Mouse (Mus musculus) liver, adult (tissue): ENCODE measurements around the gene Zmiz1.

Experiments used
- GATA4 ChIP-seq: IDR thresholded peaks from 2 replicates; pipeline ENCODE4 v1.6.1; 2014; ENCODE audit warnings: mild to moderate bottlenecking, low read length; ENCODE audit not compliant: insufficient replicate concordance

The Zmiz1 gene

DNA sequence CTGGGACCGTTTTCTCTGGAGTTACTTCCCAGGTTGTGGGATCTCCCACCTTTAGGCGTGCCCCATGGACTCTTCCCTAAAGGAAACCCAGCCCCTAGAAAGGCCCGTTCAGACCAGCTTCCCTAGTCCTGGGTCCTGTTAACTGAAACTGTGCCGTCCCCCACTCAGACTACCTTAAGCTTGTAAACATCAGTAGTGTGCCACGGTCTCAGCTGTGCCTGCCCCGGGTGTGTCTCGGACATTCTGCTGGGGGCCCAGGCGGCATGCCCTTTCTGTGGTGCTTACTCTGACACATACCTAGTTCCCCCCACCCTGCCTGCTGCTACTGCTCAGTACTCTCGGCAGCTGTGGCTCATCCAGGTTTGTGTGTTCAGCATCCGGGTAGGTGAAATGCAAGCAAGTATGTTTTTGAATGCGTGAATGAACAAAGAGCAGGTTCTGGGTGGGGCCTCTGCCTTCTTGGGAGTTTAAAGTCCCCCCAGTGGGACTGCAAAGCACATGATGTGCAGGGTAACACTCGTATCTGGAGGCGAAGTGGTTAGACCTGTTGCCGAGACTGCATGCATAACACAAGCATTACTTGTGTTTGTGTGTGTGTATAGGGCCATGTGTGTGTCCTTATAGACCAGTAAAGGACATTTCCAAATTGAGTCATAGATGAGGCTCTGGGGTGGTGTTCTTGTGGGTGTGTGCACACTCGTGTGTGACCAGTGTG lies 157.2 kb downstream of the Zmiz1 start:
- no peak for TF ChIP-seq GATA4

DNA sequence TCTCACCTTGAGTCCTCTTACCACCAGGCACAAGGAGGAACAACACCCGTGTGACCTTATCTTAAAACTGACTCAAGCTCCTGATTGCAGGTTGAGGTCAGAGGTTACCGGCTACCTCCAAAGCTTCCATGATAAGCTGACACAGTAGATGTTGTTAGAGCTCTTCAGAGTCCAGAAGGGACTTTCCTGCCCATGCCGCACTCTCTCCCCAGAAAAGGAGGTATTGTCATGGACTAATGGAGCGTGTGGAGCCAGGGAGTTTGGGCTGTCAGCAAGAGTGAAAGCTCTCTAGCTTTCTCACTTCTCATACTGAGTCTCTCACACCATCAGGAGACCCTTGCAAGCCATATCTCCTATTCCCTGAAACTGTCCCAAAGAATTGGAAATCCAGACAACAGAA lies 158.3 kb downstream of the Zmiz1 start:
- no peak for TF ChIP-seq GATA4

DNA sequence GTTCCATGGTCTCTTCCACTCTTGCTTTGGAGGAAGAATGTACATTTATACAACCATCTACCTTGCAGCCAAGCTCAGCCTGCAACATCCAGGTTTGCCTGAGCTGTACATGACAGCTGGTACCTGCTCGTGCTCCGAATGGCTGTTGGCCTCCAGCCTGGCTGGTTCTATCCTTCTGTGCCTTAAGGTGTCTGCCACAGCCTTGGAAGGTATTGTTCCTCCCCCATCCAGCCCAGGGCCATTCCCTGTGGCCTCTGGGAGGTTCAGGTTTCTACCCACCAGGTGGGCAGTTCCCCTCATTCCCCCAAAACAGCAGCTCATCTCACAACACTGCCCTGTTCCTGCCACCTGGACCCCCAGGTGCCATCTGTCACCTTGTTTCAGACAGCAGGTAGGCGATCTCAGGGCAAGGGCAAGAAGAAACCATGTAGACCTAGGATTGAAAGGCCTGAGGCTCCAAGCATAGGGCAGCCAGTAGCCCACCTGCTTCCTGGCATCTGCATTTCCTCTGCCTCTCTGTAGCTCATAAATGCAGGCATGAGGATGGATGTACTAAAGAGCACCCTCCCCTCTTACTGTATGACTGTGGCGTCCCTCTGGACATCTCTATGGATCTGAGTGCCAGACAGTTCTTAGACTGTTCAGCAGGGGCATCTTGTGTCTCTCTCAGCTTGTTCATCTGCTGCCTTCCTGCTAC lies 160.2 kb downstream of the Zmiz1 start:
- TF ChIP-seq GATA4, result no peak

DNA sequence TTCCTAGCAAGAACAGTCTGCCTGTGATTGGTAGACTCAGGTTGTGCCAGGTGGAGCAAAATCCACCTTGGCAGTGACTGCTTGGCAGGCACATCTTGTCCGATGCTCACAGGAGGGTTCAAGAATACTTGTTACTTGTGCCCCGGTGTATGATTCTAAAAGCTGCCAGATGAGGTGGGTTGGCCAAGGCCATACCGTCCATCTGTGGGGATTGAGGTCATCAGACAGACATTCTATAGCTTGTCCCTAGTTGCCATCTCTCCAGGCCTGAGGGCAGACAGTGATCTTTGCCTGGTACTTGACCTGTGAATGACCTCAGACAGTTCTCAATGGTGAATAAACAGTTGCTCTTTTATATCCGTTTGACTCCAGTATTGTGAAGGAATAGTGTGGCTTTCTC lies 161.8 kb downstream of the Zmiz1 start:
- no peak for TF ChIP-seq GATA4

DNA sequence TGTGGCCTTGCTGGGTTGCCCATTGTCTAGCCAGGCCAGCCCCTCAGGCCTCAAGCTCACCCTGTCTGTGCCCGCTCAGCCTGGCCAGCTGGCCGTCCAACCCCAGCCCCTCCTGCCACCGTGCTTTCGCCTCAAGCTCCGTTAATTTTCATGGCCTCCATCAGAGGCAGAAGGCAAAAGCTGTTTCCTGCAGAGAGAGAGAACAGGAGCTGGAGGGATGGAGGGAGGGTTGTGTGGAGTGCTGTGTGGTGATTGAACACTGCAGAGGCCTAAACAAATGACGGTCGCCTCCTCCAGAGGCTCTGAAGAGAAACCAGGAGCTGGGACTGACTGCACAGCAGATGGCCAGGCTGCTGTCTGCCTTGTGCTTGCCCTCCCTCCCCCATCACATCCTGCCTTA lies 164.7 kb downstream of the Zmiz1 start:
- TF ChIP-seq GATA4, result no peak

DNA sequence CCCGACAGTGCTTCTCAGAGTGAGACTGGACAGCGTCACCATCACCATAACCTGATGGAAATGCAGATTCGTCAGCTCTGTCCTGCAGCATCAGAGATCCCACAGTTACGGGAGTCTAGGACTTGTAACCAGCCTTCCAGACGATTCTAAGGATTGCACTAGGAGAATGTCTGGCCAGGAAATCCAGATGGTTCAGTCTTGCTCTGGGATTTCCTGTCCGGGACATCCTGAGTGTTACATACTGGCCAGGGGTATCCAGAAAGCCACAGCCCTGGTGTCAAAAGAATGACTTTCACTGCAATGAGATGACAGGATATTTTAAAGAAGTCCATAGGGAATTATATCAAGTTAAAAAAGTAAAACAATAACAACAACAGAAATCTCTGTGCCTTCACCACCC lies 165.7 kb downstream of the Zmiz1 start:
- TF ChIP-seq GATA4, result no peak

DNA sequence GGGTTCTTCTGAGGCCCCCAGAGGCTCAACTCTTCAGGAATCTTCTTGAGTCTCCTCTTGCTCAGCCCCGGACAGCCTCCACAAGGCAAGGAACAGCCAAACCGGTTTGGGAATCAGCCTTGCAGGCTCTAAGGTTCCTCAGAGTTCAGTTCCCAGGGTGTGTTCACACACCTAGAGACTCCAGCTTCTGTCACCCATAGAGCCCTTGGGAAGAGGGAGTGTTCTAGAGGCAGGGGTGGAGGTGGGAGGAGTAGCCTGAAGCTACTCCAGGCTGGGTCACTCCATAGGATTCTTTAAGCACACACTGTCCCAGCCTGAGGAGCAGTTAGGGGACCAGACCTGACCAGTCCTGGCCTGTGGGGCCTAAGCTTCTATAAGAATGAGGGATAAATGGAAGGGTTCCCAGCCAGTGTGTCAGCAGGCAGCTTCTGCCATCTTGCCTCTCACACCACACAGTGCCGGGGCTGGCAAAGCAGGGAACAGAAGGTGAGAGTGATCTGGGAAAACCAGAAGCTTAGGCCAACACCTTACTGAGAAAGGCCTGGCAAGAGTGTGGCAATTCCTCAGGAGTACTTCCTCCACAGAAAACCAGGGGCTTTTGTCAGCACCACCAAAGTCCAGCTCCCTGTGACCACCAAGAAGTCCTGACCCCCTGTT lies 168.7 kb downstream of the Zmiz1 start:
- no peak for TF ChIP-seq GATA4

DNA sequence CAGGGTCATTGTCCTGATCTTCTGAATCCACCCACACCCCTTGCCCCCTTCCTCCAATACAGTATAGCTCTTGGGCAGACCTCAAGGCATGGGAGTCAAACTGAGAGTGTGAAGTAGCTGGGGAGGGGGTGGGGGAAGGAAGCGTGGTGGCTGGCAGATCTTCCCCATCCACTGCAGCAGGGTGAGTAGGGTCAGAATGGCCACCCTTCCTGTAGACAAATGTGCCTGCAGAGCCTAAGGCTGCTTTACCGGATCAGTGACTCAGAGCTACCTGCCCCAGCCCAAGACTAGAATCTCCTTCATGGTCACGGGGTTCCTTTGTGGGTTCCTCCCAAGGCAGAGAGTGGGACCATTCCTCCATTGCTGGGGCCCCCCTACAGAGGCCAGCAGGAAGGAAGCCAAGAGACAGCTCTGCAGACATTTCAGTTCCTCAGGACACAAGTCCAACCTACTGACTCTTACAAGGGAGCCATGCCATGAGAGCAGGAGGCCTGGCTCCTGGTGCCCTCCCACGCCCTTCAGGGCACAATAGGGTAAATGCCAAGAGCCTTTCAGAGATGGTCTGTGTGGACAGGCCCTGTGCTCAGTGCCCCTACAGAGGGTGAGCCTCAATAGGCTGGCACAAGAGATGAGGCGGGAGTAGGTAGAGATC lies 169.6 kb downstream of the Zmiz1 start:
- no peak for TF ChIP-seq GATA4

DNA sequence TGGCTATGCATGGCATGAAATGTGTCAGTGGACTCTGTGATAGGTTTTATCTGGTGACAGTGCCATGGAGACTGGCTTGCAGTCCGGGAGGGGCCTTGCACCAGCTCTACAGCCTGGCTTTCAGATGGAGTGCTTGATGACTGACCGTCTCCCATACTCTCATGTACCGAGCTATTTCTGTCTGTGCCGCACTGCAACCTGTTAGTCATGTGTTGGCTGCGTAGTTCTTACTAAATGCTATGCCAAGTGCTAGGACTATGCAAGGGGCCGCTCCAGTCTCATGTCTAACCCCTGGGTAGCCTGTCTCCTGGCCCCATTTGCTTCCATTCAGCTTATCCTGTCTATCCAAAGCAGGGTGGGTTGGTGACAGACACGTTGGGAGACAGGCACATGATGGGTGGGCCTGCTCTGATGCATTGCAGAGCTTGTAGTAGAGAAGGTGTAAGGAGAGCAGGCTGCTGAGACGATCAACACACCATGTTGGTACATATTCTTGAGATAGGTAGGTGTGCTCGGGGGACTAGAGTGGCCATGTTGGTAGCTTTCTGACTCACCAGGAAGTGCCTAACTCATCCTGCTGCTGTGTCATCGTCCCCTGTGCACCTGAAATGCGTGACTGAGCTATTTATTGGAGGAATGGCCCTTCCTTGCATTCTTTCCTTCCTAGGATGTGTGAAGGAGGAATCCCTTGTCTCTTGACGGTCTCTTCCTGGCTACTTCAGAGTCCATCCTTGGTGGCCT lies 171.1 kb downstream of the Zmiz1 start:
- TF ChIP-seq GATA4, result no peak

DNA sequence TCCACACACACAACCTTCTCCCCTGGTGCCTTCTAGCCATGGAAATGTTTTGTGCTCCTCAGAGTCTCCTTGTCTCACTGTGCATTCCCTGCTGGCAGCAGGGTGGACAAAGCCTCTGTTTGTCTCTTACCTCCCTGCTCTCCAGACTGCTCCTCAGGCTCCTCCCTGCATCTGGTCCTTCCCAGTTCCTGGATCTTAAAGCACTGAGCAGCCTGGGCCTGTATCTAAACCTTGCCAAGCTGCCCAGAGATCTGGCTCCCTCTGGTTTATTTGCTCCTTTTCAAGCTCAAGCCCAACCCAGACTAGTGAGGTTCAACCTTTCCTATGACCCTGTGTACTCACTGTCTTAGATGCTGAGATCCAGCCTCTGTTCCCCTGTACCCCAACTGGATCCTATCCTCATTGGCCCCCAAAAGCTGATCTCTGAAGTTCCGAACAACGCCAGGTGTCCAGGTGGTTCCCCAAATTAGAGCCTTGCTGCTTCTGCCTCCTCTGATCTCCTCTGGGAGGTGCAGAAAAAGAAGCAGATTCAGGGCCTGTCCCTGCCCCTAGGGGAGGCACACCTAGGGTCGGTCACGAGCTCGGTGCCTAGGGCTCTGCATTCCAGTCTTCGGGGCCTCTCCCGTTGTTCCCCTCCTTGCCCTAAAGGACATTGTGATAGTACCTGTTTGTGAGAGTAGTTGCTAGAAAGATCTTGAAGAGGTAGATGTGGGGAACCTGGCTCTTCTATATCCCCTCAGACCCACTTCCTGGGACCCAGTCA lies 171.8 kb downstream of the Zmiz1 start:
- no peak for TF ChIP-seq GATA4

DNA sequence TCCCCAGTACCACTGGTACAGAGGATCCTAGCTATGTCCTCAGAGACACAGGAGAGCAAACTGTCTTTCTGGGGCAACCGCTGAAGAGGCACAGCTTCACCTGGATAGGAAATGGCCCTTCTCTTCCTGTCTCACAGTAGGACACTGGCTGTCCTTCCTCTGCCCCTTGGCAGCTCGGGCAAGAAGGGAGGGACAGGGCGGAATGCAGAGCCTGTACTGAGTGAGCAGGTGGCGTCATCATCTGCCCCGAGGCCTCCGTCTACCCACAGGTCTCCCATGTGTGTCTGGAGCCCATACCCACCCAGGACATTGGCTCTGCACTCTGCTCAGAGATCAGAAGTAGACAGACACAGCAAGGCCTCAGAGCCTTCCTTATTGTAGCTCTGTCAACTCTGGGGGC lies 172.5 kb downstream of the Zmiz1 start:
- no peak for TF ChIP-seq GATA4

DNA sequence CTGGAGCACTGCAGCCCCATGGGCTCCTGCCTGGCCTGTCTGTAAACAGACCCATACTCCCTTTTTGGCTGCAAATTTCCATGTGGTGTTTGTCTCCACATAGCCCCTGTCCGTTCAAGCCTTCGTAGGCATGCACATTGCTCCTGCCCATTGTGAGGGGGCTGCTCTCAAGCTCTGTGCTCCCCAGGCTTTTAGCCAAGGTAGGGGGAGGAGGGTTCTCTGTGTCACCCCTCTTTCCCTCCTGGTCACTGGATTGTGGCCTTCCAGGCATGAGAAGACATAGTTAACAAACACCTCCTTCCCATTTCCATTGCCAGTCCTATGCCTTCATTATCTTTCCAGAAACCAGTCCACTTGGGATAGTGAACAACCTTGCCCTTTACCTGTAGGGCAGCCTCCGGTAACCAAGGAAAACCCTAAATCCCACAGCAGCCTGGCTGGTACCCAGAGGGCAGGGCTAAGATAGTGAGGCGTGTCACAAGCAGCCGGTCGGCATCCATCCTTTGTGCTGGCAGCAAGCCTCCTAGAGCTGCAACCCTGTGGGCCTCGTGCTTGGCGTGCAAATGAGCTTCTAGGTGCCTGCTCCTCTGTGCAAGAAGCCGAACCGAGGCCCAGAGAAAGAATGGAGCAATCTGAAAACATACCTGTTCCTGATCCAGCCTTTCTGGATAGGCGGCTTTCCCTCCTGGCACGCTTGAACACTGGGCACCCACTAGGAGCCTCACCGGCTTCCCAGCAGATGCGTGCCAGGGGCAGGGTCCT lies 174.7 kb downstream of the Zmiz1 start:
- no peak for TF ChIP-seq GATA4

DNA sequence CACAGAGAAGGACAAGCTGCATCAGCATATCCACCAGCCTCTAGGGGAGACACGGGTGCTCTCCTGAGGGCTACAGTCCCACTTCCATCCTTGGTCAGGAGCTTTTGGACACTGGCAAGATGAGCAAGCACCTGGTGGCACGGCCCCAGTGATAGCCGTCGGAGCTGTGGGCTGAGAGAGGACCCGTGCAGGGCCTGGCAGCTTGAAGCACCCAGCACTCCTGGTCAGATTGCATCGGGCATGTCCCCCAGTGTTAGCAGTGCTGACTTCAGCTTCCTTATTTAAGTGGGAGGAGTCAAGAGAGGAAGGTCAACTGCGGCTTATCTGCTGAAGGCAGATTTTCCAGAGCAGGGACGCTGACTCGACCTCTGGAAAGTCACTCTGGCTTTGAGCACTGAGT lies 175.3 kb downstream of the Zmiz1 start:
- peak; percentile 78 for TF ChIP-seq GATA4

DNA sequence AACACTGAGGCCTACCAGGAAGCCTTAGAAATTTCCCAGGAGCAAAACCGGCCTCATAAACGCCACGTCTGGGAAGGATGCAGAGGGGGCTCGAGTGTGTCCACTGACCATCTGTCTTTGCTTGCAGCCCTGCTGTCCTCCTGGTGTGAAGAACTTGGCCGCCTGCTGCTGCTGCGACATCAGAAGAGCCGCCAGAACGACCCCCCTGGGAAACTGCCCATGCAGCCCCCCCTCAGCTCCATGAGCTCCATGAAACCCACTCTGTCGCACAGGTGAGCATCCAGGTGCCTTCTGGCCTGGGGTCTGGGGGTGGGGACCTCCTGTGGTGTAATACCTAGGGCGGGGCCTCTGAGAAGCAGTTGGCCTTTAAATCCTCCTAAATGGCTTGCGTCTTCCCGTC lies 176.8 kb downstream of the Zmiz1 start:
- no peak for TF ChIP-seq GATA4
